Mouse (Mus musculus): ENCODE measurements at regions not wholly inside any gene's neighbourhood (a gene's known extent, or its start where the extent isn't known, plus 50 kb on each side); places are given as distances from the start of the nearest gene placed in this dataset.

GRCm38 (mm10) chr14:104939961-104940360 lies 237.2 kb downstream of the Rbm26 start:
- ATAC-seq (no peak), DNase-seq (ENCODE audit: low read depth, low spot score) (no peak)
- ChIA-PET CTCF (no interaction called here), POLR2A (no interaction called here)
- in situ Hi-C loops (cut with MboI; ENCODE audit: low pct_unique_long_range_greater_than_20kb) = no loop called here
- H3K27me3 ChIP-seq = peaks cover 16% of the 10 kb centered on the region
- TF ChIP-seq CTCF (IDR thresholded peaks at IDR 0.05) = no peak

- POLR2A ChIA-PET = no interaction called here
- H3K27me3 ChIP-seq = peaks cover 19% of the 10 kb centered on the region
- in situ Hi-C loops (cut with MboI; ENCODE audit: low pct_unique_long_range_greater_than_20kb) = no loop called here
- no peak for DNase-seq (ENCODE audit: low read depth, low spot score)
- TF ChIP-seq CTCF (IDR thresholded peaks at IDR 0.05) = no peak
- ATAC-seq = no peak
- CTCF ChIA-PET = no interaction called here
Observed at GRCm38 (mm10) chr14:104937083-104937864, 239.9 kb downstream of the Rbm26 start.

GRCm38 (mm10) chr14:104935956-104936355 lies 241.2 kb downstream of the Rbm26 start:
- no peak for DNase-seq (ENCODE audit: low read depth, low spot score)
- CTCF ChIA-PET = no interaction called here
- peaks cover 27% of the 10 kb centered on the region for H3K27me3 ChIP-seq
- no peak for ATAC-seq
- TF ChIP-seq CTCF (IDR thresholded peaks at IDR 0.05) = no peak
- in situ Hi-C loops (cut with MboI; ENCODE audit: low pct_unique_long_range_greater_than_20kb) = no loop called here
- POLR2A ChIA-PET = interaction anchor here (0.6 kb wide), 1 partner anchor 296 kb away, joined by 3 read pairs; no protein-coding TSS in a partner anchor

GRCm38 (mm10) chr14:104905706-104906105 lies 271.4 kb downstream of the Rbm26 start:
- DNase-seq (ENCODE audit: low read depth, low spot score) (no peak), ATAC-seq (no peak)
- ChIA-PET CTCF (no interaction called here), POLR2A (interaction anchor here (0.6 kb wide), 1 partner anchor 1170 kb away, joined by 3 read pairs; no protein-coding TSS in a partner anchor)
- in situ Hi-C loops (cut with MboI; ENCODE audit: low pct_unique_long_range_greater_than_20kb) = no loop called here
- no peak for TF ChIP-seq CTCF (IDR thresholded peaks at IDR 0.05)
- H3K27me3 ChIP-seq = peaks cover 3% of the 10 kb centered on the region

GRCm38 (mm10) chr14:104902120-104903027 lies 274.8 kb downstream of the Rbm26 start:
- ATAC-seq (no peak), DNase-seq (ENCODE audit: low read depth, low spot score) (no peak)
- CTCF ChIA-PET = no interaction called here
- H3K27me3 ChIP-seq = peaks cover 8% of the 10 kb centered on the region
- in situ Hi-C loops (cut with MboI; ENCODE audit: low pct_unique_long_range_greater_than_20kb) = no loop called here
- POLR2A ChIA-PET = no interaction called here
- no peak for TF ChIP-seq CTCF (IDR thresholded peaks at IDR 0.05)

- POLR2A ChIA-PET = no interaction called here
- DNase-seq (ENCODE audit: low read depth, low spot score) = no peak
Observed at GRCm38 (mm10) chr14:104901072-104901471, 276.1 kb downstream of the Rbm26 start.

GRCm38 (mm10) chr14:104871203-104871602 lies 305.9 kb downstream of the Rbm26 start:
- DNase-seq (ENCODE audit: low read depth, low spot score) (no peak), ATAC-seq (no peak)
- H3K27me3 ChIP-seq = peaks cover 9% of the 10 kb centered on the region
- TF ChIP-seq CTCF (IDR thresholded peaks at IDR 0.05) = no peak
- in situ Hi-C loops (cut with MboI; ENCODE audit: low pct_unique_long_range_greater_than_20kb) = no loop called here
- POLR2A ChIA-PET = no interaction called here
- CTCF ChIA-PET = no interaction called here

More at GRCm38 (mm10) chr14:104901072-104901471, 276.1 kb downstream of the Rbm26 start:
- no peak for TF ChIP-seq CTCF (IDR thresholded peaks at IDR 0.05)
- in situ Hi-C loops (cut with MboI; ENCODE audit: low pct_unique_long_range_greater_than_20kb) = no loop called here
- peaks cover 8% of the 10 kb centered on the region for H3K27me3 ChIP-seq
- CTCF ChIA-PET = no interaction called here
- ATAC-seq = no peak

GRCm38 (mm10) chr14:104867540-104867939 lies 309.6 kb downstream of the Rbm26 start:
- ChIA-PET CTCF (interaction anchor here (1.5 kb wide), 1 partner anchor 9 kb away, joined by 5 read pairs; no protein-coding TSS in a partner anchor), POLR2A (no interaction called here)
- TF ChIP-seq CTCF (IDR thresholded peaks at IDR 0.05) = no peak
- ATAC-seq (no peak), DNase-seq (ENCODE audit: low read depth, low spot score) (no peak)
- in situ Hi-C loops (cut with MboI; ENCODE audit: low pct_unique_long_range_greater_than_20kb) = no loop called here
- H3K27me3 ChIP-seq = peaks cover 9% of the 10 kb centered on the region

GRCm38 (mm10) chr14:104863881-104864280 lies 313.2 kb downstream of the Rbm26 start:
- peaks cover 22% of the 10 kb centered on the region for H3K27me3 ChIP-seq
- CTCF ChIA-PET = no interaction called here
- no peak for DNase-seq (ENCODE audit: low read depth, low spot score)
- in situ Hi-C loops (cut with MboI; ENCODE audit: low pct_unique_long_range_greater_than_20kb) = no loop called here
- ATAC-seq = no peak
- no peak for TF ChIP-seq CTCF (IDR thresholded peaks at IDR 0.05)
- POLR2A ChIA-PET = no interaction called here

GRCm38 (mm10) chr14:104855913-104856312 lies 321.2 kb downstream of the Rbm26 start:
- no peak for DNase-seq (ENCODE audit: low read depth, low spot score)
- TF ChIP-seq CTCF (IDR thresholded peaks at IDR 0.05) = no peak
- no peak for ATAC-seq
- CTCF ChIA-PET = no interaction called here
- H3K27me3 ChIP-seq = peaks cover 23% of the 10 kb centered on the region
- in situ Hi-C loops (cut with MboI; ENCODE audit: low pct_unique_long_range_greater_than_20kb) = no loop called here
- POLR2A ChIA-PET = no interaction called here

GRCm38 (mm10) chr14:104849274-104849673 lies 326.8 kb upstream of the Rnf219 start:
- ChIA-PET POLR2A (no interaction called here), CTCF (no interaction called here)
- no peak for ATAC-seq
- DNase-seq (ENCODE audit: low read depth, low spot score) = no peak
- in situ Hi-C loops (cut with MboI; ENCODE audit: low pct_unique_long_range_greater_than_20kb) = no loop called here
- TF ChIP-seq CTCF (IDR thresholded peaks at IDR 0.05) = no peak
- peaks cover 16% of the 10 kb centered on the region for H3K27me3 ChIP-seq
